Mouse (Mus musculus) testis, adult 2 months (tissue): ENCODE data around the gene Stx16.

Source experiments
- CTCF ChIP-seq: fragments of 200-500 bp; IDR thresholded peaks from 2 replicates; pipeline ENCODE4 v1.5.1; 2012; ENCODE audit warnings: low read depth, mild to moderate bottlenecking, inconsistent platforms, low read length, moderate library complexity; ENCODE audit not compliant: control insufficient read depth, insufficient read depth, insufficient replicate concordance
- POLR2A ChIP-seq: fragments of 200-500 bp; IDR thresholded peaks from 2 replicates; pipeline ENCODE4 v1.6.1; 2012; ENCODE audit warnings: low read depth, mild to moderate bottlenecking, inconsistent platforms, low read length, moderate library complexity; ENCODE audit not compliant: control insufficient read depth

GRCm38 (mm10) chr2:174051081-174051481, 25.0 kb upstream of the Stx16 start:
- TF ChIP-seq CTCF (no peak), POLR2A (no peak)
